Mouse (Mus musculus) forebrain, embryonic 13.5 days (tissue): ENCODE results near the gene Rbbp4. TPM values are rescaled to one million over a fixed set of nuclear protein-coding genes. Genes with fewer than 3 reads are reported as not detected.

Experiments
- ATAC-seq: fragments of 200-750 bp; cut with Nextera tagmentation; 2 replicates; pipeline ENCODE4 v1.8.0; 2017
- H3K27ac ChIP-seq: fragments of 300-500 bp; sonication (generic); 2 replicates; pipeline ENCODE4 v1.5.1; 2015; ENCODE audit warnings: inconsistent platforms, mild to moderate bottlenecking, moderate library complexity
- H3K27me3 ChIP-seq: fragments of 300-500 bp; sonication (generic); 2 replicates; pipeline ENCODE4 v1.6.1; 2015; ENCODE audit warnings: mild to moderate bottlenecking, inconsistent platforms
- H3K36me3 ChIP-seq: fragments of 300-500 bp; sonication (generic); 2 replicates; pipeline ENCODE4 v1.6.1; 2015; ENCODE audit warnings: mild to moderate bottlenecking, inconsistent platforms; ENCODE audit not compliant: poor library complexity, severe bottlenecking
- H3K4me1 ChIP-seq: fragments of 300-500 bp; sonication (generic); 2 replicates; pipeline ENCODE4 v1.6.1; 2015; ENCODE audit warnings: inconsistent platforms
- H3K4me2 ChIP-seq: fragments of 300-500 bp; sonication (generic); 2 replicates; pipeline ENCODE4 v1.6.1; 2015; ENCODE audit warnings: inconsistent platforms, mild to moderate bottlenecking, moderate library complexity
- H3K4me3 ChIP-seq: fragments of 300-500 bp; sonication (generic); 2 replicates; pipeline ENCODE4 v1.5.1; 2015; ENCODE audit warnings: mild to moderate bottlenecking, inconsistent platforms
- H3K9ac ChIP-seq: fragments of 300-500 bp; sonication (generic); 2 replicates; pipeline ENCODE4 v1.6.1; 2015; ENCODE audit warnings: mild to moderate bottlenecking, inconsistent platforms
- H3K9me3 ChIP-seq: fragments of 300-500 bp; sonication (generic); replicated peaks from 2 replicates; pipeline ENCODE4 v1.6.1; 2016; ENCODE audit warnings: inconsistent platforms
- WGBS: fragments of 180-500 bp; shearing (Covaris S2); methylation state at CpG from one replicate; pipeline ENCODE4 v1.1.7; 2015; 5-methylcytosine and 5-hydroxymethylcytosine counted together
- polyA plus RNA-seq: library from polyadenylated mRNA; unstranded; fragments of >200 nt; fragmentation: Nextera tagmentation; extraction: Ambion mirVana; gene quantifications from 2 replicates; pipeline ENCODE4 v1.2.1, GENCODE M21; 2015

The Rbbp4 gene
- polyA plus RNA-seq = 534 and 564 TPM in 2 replicates

GRCm38 (mm10) chr4:129335216-129336074 is at the start of gene Rbbp4, which contains the start of gene Zbtb8os:
Gene Rbbp4, minus strand, starts transcription at chr4:129335370.
Gene Zbtb8os, plus strand, starts transcription at chr4:129335695.
- H3K4me1 ChIP-seq = peaks cover 50% of the 10 kb centered on the region
- peaks cover 33% of the 10 kb centered on the region for H3K36me3 ChIP-seq
- H3K27ac ChIP-seq = peak within 1 kb of the TSS; percentile 99
- under 1% methylated on average over 61 of the region's 73 CpGs for WGBS
- ATAC-seq = peak; percentile 99
- no peaks in the 10 kb centered on the region for H3K27me3 ChIP-seq
- peak within 1 kb of the TSS; percentile 90 for H3K4me2 ChIP-seq
- H3K9ac ChIP-seq = peak within 1 kb of the TSS; percentile 98
- H3K9me3 ChIP-seq = no peaks in the 10 kb centered on the region
- peak within 1 kb of the TSS; percentile 89 for H3K4me3 ChIP-seq

- Histone ChIP-seq H3K27me3 (peaks cover 6% of the 10 kb centered on the region; the same call in 1 of the 2 replicates), H3K4me1 (no peaks in the 10 kb centered on the region), H3K9me3 (no peaks in the 10 kb centered on the region), H3K4me3 (no peak overlapping the region), H3K4me2 (no peak overlapping the region), H3K27ac (no peak overlapping the region), H3K9ac (no peak overlapping the region), H3K36me3 (no peaks in the 10 kb centered on the region)
- ATAC-seq = no peak
- WGBS = 39% methylated on average over 6 of the region's 6 CpGs
These were observed 49.3 kb upstream of the Rbbp4 start for GRCm38 (mm10) chr4:129384440-129384839.

GRCm38 (mm10) chr4:129383586-129383985 is 48.4 kb upstream of the Rbbp4 start:
- Histone ChIP-seq H3K27ac (no peak overlapping the region), H3K4me1 (no peaks in the 10 kb centered on the region), H3K36me3 (no peaks in the 10 kb centered on the region), H3K4me2 (no peak overlapping the region), H3K27me3 (peaks cover 13% of the 10 kb centered on the region), H3K9me3 (no peaks in the 10 kb centered on the region), H3K4me3 (no peak overlapping the region), H3K9ac (no peak overlapping the region)
- WGBS = 89% methylated on average over 3 of the region's 3 CpGs
- ATAC-seq = no peak

- H3K4me3 ChIP-seq = no peak overlapping the region
- no peak overlapping the region for H3K4me2 ChIP-seq
- H3K9me3 ChIP-seq = no peaks in the 10 kb centered on the region
- H3K4me1 ChIP-seq = no peaks in the 10 kb centered on the region
- H3K27ac ChIP-seq = no peak overlapping the region
- H3K27me3 ChIP-seq = peaks cover 16% of the 10 kb centered on the region
- H3K36me3 ChIP-seq = no peaks in the 10 kb centered on the region
- ATAC-seq = no peak
- WGBS = 97% methylated on average over 2 of the region's 2 CpGs
- H3K9ac ChIP-seq = no peak overlapping the region
These were observed 47.3 kb upstream of the Rbbp4 start for GRCm38 (mm10) chr4:129382488-129382887.

GRCm38 (mm10) chr4:129382029-129382428 is 46.9 kb upstream of the Rbbp4 start:
- H3K27me3 ChIP-seq = peaks cover 16% of the 10 kb centered on the region
- no peak overlapping the region for H3K4me2 ChIP-seq
- WGBS = 88% methylated on average over 9 of the region's 9 CpGs
- no peak overlapping the region for H3K9ac ChIP-seq
- no peak overlapping the region for H3K4me3 ChIP-seq
- ATAC-seq = no peak
- no peaks in the 10 kb centered on the region for H3K9me3 ChIP-seq
- H3K36me3 ChIP-seq = no peaks in the 10 kb centered on the region
- no peaks in the 10 kb centered on the region for H3K4me1 ChIP-seq
- H3K27ac ChIP-seq = no peak overlapping the region

GRCm38 (mm10) chr4:129381148-129381547 is 46.0 kb upstream of the Rbbp4 start:
- no peaks in the 10 kb centered on the region for H3K36me3 ChIP-seq
- no peak overlapping the region for H3K4me3 ChIP-seq
- no peak for ATAC-seq
- H3K4me2 ChIP-seq = no peak overlapping the region
- peaks cover 21% of the 10 kb centered on the region for H3K27me3 ChIP-seq
- WGBS = 83% methylated on average over 8 of the region's 8 CpGs
- no peak overlapping the region for H3K27ac ChIP-seq
- peaks cover 5% of the 10 kb centered on the region; the same call in 1 of the 2 replicates for H3K4me1 ChIP-seq
- no peak overlapping the region for H3K9ac ChIP-seq
- no peaks in the 10 kb centered on the region for H3K9me3 ChIP-seq

- WGBS = 91% methylated on average over 3 of the region's 3 CpGs
- no peak for ATAC-seq
These were observed 44.6 kb upstream of the Rbbp4 start for GRCm38 (mm10) chr4:129379805-129380204.

GRCm38 (mm10) chr4:129377601-129378390 is 42.6 kb upstream of the Rbbp4 start, which contains the start of gene Zbtb8a:
Gene Zbtb8a, minus strand, starts transcription at chr4:129378116.
- H3K4me1 ChIP-seq = peaks cover 11% of the 10 kb centered on the region
- peaks cover 30% of the 10 kb centered on the region for H3K27me3 ChIP-seq
- H3K27ac ChIP-seq = peak within 1 kb of the TSS; percentile 86
- peak within 1 kb of the TSS; percentile 90 for H3K9ac ChIP-seq
- H3K4me3 ChIP-seq = peak within 1 kb of the TSS; percentile 76
- 2% methylated on average over 40 of the region's 65 CpGs for WGBS
- peak; percentile 86 for ATAC-seq
- no peaks in the 10 kb centered on the region for H3K36me3 ChIP-seq
- H3K9me3 ChIP-seq = no peaks in the 10 kb centered on the region
- H3K4me2 ChIP-seq = peak within 1 kb of the TSS; percentile 71

More at GRCm38 (mm10) chr4:129379805-129380204, 44.6 kb upstream of the Rbbp4 start:
- Histone ChIP-seq H3K4me2 (no peak overlapping the region), H3K9me3 (no peaks in the 10 kb centered on the region), H3K9ac (no peak overlapping the region), H3K27ac (no peak overlapping the region), H3K36me3 (no peaks in the 10 kb centered on the region), H3K27me3 (peaks cover 27% of the 10 kb centered on the region), H3K4me3 (no peak overlapping the region), H3K4me1 (peaks cover 9% of the 10 kb centered on the region)

- Histone ChIP-seq H3K9ac (peak overlapping the region; percentile 90), H3K4me1 (peaks cover 11% of the 10 kb centered on the region), H3K4me3 (peak overlapping the region; percentile 76), H3K4me2 (peak overlapping the region; percentile 71), H3K27me3 (peaks cover 30% of the 10 kb centered on the region), H3K27ac (peak overlapping the region; percentile 86), H3K36me3 (no peaks in the 10 kb centered on the region), H3K9me3 (no peaks in the 10 kb centered on the region)
- under 1% methylated on average over 38 of the region's 68 CpGs for WGBS
- peak; percentile 74 for ATAC-seq
These were observed 41.9 kb upstream of the Rbbp4 start for GRCm38 (mm10) chr4:129376961-129377545.

GRCm38 (mm10) chr4:129375821-129376220 is 40.7 kb upstream of the Rbbp4 start:
- no peak overlapping the region for H3K27ac ChIP-seq
- peaks cover 11% of the 10 kb centered on the region for H3K4me1 ChIP-seq
- H3K27me3 ChIP-seq = peaks cover 30% of the 10 kb centered on the region
- ATAC-seq = no peak
- no peaks in the 10 kb centered on the region for H3K36me3 ChIP-seq
- 76% methylated on average over 5 of the region's 5 CpGs for WGBS
- no peak overlapping the region for H3K4me3 ChIP-seq
- no peak overlapping the region for H3K9ac ChIP-seq
- H3K4me2 ChIP-seq = no peak overlapping the region
- H3K9me3 ChIP-seq = no peaks in the 10 kb centered on the region

- H3K27ac ChIP-seq = no peak overlapping the region
- no peaks in the 10 kb centered on the region for H3K9me3 ChIP-seq
- no peak overlapping the region for H3K9ac ChIP-seq
- H3K4me3 ChIP-seq = no peak overlapping the region
- no peak overlapping the region for H3K4me2 ChIP-seq
- H3K27me3 ChIP-seq = peaks cover 30% of the 10 kb centered on the region
- 5% methylated on average over 6 of the region's 6 CpGs for WGBS
- H3K36me3 ChIP-seq = no peaks in the 10 kb centered on the region
- ATAC-seq = no peak
- H3K4me1 ChIP-seq = peaks cover 11% of the 10 kb centered on the region
These were observed 39.8 kb upstream of the Rbbp4 start for GRCm38 (mm10) chr4:129375000-129375399.
